ENCODE assay signal across 11 mouse cellular contexts in the genomic region with DNA sequence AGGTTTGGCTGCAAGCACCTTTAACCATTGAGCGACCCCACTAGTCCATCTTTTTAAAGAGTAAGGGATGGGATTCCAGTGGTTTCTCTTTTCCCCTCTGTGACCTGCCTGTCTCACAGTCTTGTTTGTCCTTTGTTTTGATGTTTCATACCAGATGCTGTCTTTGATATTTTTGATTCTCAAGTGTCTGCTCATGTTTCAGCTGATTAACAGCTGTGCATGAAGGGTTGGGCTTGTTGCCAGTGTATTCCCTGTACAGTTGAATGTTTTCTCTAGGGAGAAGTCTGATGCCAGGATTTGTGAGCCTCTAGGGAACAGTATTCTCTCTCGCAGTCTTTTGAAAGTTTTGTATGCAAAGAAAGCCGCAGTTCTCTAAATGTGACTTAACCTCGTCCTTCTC. TPM values are rescaled to one million over a fixed set of nuclear protein-coding genes. Genes with fewer than 3 reads are reported as not detected.
A peak's percentile ranks its signal among the peaks of the same experiment; 100 is the strongest.
DNase-seq lines count a peak whose midpoint lies in the region; ATAC-seq lines count a peak whose summit lies in the region.
"Had no signal": no experiment of that assay in that cellular context is flagged by ENCODE, and none has a peak within 500 bp of the region (broad histone marks: within the 10 kb centered on the region; RNA-seq: fewer than 3 reads in every experiment).

No protein-coding gene starts in this region.

- H3K4me2 ChIP-seq in forebrain, embryonic 16.5 days (ENCODE audit: low read length) = no peak overlapping the region
- H3K4me2 ChIP-seq: midbrain, embryonic 11.5 days had no signal

- no peak overlapping the region for H3K27ac ChIP-seq in forebrain, embryonic 16.5 days (ENCODE audit: low read length)
- no peak overlapping the region for H3K27ac ChIP-seq in forebrain, embryonic 10.5 days

- no peaks in the 10 kb centered on the region for H3K27me3 ChIP-seq in forebrain, embryonic 16.5 days (replicated peaks; ENCODE audit: control insufficient read depth, insufficient read depth, low read length)
- no peaks in the 10 kb centered on the region for H3K27me3 ChIP-seq in forebrain, embryonic 10.5 days (ENCODE audit: poor library complexity, severe bottlenecking)

- 62% methylated on average over 4 of the region's 4 CpGs for WGBS in forebrain, embryonic 16.5 days
- 88% methylated on average over 4 of the region's 4 CpGs for WGBS in forebrain, embryonic 10.5 days

- no peak for DNase-seq in forebrain, embryonic 10.5 days (ENCODE audit: extremely low spot score, low spot score)
- peak; percentile 36 for DNase-seq in kidney, postnatal 10 days
- no peak for DNase-seq in kidney, adult 11 months
- peak; percentile 33 to 44 for DNase-seq in right cerebral cortex, postnatal 10 days (ENCODE audit: low spot score in 2 of 2)
- no peak for DNase-seq in right cerebral cortex, postnatal 4 days
- no peak for DNase-seq in cerebellum, adult 11-12 months
- no peak for DNase-seq in cerebellum, postnatal 4 days (ENCODE audit: low spot score in 2 of 2)
- DNase-seq: liver, postnatal 0 days; thymus, postnatal 25 days had no signal

- H3K9me3 ChIP-seq in forebrain, embryonic 16.5 days (ENCODE audit: control insufficient read depth, low read length) = no peaks in the 10 kb centered on the region
- no peaks in the 10 kb centered on the region for H3K9me3 ChIP-seq in forebrain, embryonic 10.5 days

- no peak overlapping the region for H3K9ac ChIP-seq in forebrain, embryonic 16.5 days (replicated peaks; ENCODE audit: low read depth, low read length)
- H3K9ac ChIP-seq: liver, postnatal 0 days had no signal

- H3K4me3 ChIP-seq in forebrain, embryonic 16.5 days (replicated peaks; ENCODE audit: low read length) = no peak overlapping the region
- H3K4me3 ChIP-seq in forebrain, embryonic 10.5 days = no peak overlapping the region

- 0 out of 2 replicates have a peak, but pooled peaks cover 2% of the 10 kb centered on the region for H3K4me1 ChIP-seq in forebrain, embryonic 16.5 days (replicated peaks; ENCODE audit: control insufficient read depth, insufficient read depth, low read length)
- no peaks in the 10 kb centered on the region for H3K4me1 ChIP-seq in forebrain, embryonic 10.5 days

- H3K36me3 ChIP-seq in forebrain, embryonic 16.5 days (ENCODE audit: control insufficient read depth, insufficient read depth) = peaks cover 13% of the 10 kb centered on the region
- peaks cover 33% of the 10 kb centered on the region for H3K36me3 ChIP-seq in forebrain, embryonic 10.5 days (replicated peaks)

- 0 out of 2 replicates have a peak, but pooled peaks have one; percentile 20 for ATAC-seq in forebrain, embryonic 16.5 days
- ATAC-seq: liver, postnatal 0 days had no signal

RNA-seq across cellular contexts. Expression of gene Cyb5r4, which starts 27.6 kb away (rescaled TPM):
- 68.4 and 80.6 TPM in 2 replicates for polyA plus RNA-seq in forebrain, embryonic 16.5 days (2015; fragmentation: Nextera tagmentation; extraction: Ambion mirVana)
- 97.1 and 97.9 TPM in 2 replicates for polyA plus RNA-seq in forebrain, embryonic 10.5 days (2016; fragmentation: Nextera tagmentation; extraction: Ambion mirVana)

RNA-seq across cellular contexts. Expression of gene Ripply2, which starts 34.1 kb away (rescaled TPM):
- 5.1 and 6.1 TPM in 2 replicates for polyA plus RNA-seq in forebrain, embryonic 16.5 days (2015; fragmentation: Nextera tagmentation; extraction: Ambion mirVana)
- polyA plus RNA-seq in forebrain, embryonic 10.5 days (2016; fragmentation: Nextera tagmentation; extraction: Ambion mirVana) = 0.60 and 0.87 TPM in 2 replicates
- polyA plus RNA-seq: liver, postnatal 0 days had no signal

Comparison
In these comparisons a context has a peak if more than half of its experiments do, and no peak if none do; other contexts are left out.
1. DNase-seq: peak in kidney, postnatal 10 days (single experiment) and right cerebral cortex, postnatal 10 days (2 of 2); none in forebrain, embryonic 10.5 days (single experiment), kidney, adult 11 months (single experiment), right cerebral cortex, postnatal 4 days (single experiment), cerebellum, adult 11-12 months (single experiment) and cerebellum, postnatal 4 days (0 of 2).